Mouse (Mus musculus): ENCODE measurements at regions not wholly inside any gene's neighbourhood (a gene's known extent, or its start where the extent isn't known, plus 50 kb on each side); places are given as distances from the start of the nearest gene placed in this dataset.

- DNase-seq (ENCODE audit: low read depth, low spot score): peak; percentile 34
Measured at GRCm38 (mm10) chr13:94707371-94708280, 81.1 kb upstream of the Tbca start.

- no peak for DNase-seq (ENCODE audit: low read depth, low spot score)
Measured at GRCm38 (mm10) chr13:94708786-94709185, 79.9 kb upstream of the Tbca start.

GRCm38 (mm10) chr13:94709691-94710573, 78.8 kb upstream of the Tbca start:
- peak; percentile 63 for DNase-seq (ENCODE audit: low read depth, low spot score)

- DNase-seq (ENCODE audit: low read depth, low spot score): no peak
Measured at GRCm38 (mm10) chr13:94710574-94711172, 78.0 kb upstream of the Tbca start.

GRCm38 (mm10) chr13:94713451-94713850, 75.3 kb upstream of the Tbca start:
- no peak for DNase-seq (ENCODE audit: low read depth, low spot score)

- no peak for DNase-seq (ENCODE audit: low read depth, low spot score)
Measured at GRCm38 (mm10) chr13:94721625-94722024, 67.1 kb upstream of the Tbca start.
